Mouse (Mus musculus) embryonic facial prominence, embryonic 11.5 days (tissue): ENCODE measurements at regions not wholly inside any gene's neighbourhood (a gene's known extent, or its start where the extent isn't known, plus 50 kb on each side); places are given as distances from the start of the nearest gene placed in this dataset.
"Not testable (repeated sequence)": the region's sequence is repeated elsewhere in the genome, so short reads cannot be mapped to it uniquely, and the experiment has no call there.

Source experiments
- ATAC-seq: fragments of 200-750 bp; cut with Nextera tagmentation; replicated peaks from 2 replicates; pipeline ENCODE4 v1.8.0; 2017; ENCODE audit warnings: low read depth; ENCODE audit not compliant: insufficient number of reproducible peaks, low FRiP score, low TSS enrichment
- DNase-seq: peaks from one replicate; pipeline ENCODE4 v3.0.0-alpha.2; 2015; ENCODE audit warnings: low spot score
- H3K27ac ChIP-seq: fragments of 300-500 bp; sonication (generic); replicated peaks from 2 replicates; pipeline ENCODE4 v1.5.1; 2014; ENCODE audit warnings: mild to moderate bottlenecking, low read depth, low read length, control low read depth
- H3K27me3 ChIP-seq: fragments of 300-500 bp; sonication (generic); 2 replicates; pipeline ENCODE4 v1.6.1; 2014; ENCODE audit warnings: mild to moderate bottlenecking, low read length, moderate library complexity, mixed read lengths; ENCODE audit not compliant: control insufficient read depth, insufficient read depth
- H3K36me3 ChIP-seq: fragments of 300-500 bp; sonication (generic); replicated peaks from 2 replicates; pipeline ENCODE4 v1.6.1; 2014; ENCODE audit warnings: low read depth, mild to moderate bottlenecking, low read length, moderate library complexity, mixed read lengths; ENCODE audit not compliant: control insufficient read depth, insufficient read depth
- H3K4me1 ChIP-seq: fragments of 300-500 bp; sonication (generic); 2 replicates; pipeline ENCODE4 v1.6.1; 2014; ENCODE audit warnings: low read length, mixed read lengths; ENCODE audit not compliant: control insufficient read depth, insufficient read depth
- H3K4me2 ChIP-seq: fragments of 300-500 bp; sonication (generic); 2 replicates; pipeline ENCODE4 v1.6.1; 2014; ENCODE audit warnings: low read depth, mild to moderate bottlenecking, control low read depth, low read length, moderate library complexity
- H3K4me3 ChIP-seq: fragments of 300-500 bp; sonication (generic); 2 replicates; pipeline ENCODE4 v1.5.1; 2014; ENCODE audit warnings: low read depth, low read length, control low read depth
- H3K9ac ChIP-seq: fragments of 300-500 bp; sonication (generic); replicated peaks from 2 replicates; pipeline ENCODE4 v1.6.1; 2014; ENCODE audit warnings: mild to moderate bottlenecking, control low read depth, low read length
- H3K9me3 ChIP-seq: fragments of 300-500 bp; sonication (generic); replicated peaks from 2 replicates; pipeline ENCODE4 v1.6.1; 2016; ENCODE audit warnings: mild to moderate bottlenecking, low read length, inconsistent platforms, mixed read lengths; ENCODE audit not compliant: control insufficient read depth
- WGBS: fragments of 180-500 bp; shearing (Covaris S2); extraction: QIAGEN DNeasy Blood & Tissue Kit; methylation state at CpG from one replicate; pipeline ENCODE4 v1.1.7; 2014; 5-methylcytosine and 5-hydroxymethylcytosine counted together

DNA sequence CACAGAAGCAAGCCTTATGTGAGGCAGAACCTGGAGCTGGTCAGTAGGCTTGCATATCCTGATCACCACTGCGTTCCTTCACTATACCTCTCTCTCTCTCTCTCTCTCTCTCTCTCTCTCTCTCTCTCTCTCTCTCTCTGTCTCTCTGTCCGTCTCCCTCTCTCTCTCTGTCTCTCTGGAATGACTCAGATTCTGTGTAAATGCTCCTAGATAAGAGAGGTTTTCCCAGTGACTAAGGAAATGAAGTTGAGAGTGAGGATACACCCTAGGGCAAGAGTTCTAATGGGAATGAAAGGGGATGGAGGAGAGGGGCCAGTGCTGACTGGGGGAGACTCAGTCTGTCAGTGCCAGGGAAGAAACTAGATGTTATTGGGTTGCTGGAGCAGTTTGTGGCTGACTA is 91.6 kb upstream of the Fam3c start:
- Histone ChIP-seq H3K4me1 (no peaks in the 10 kb centered on the region), H3K36me3 (no peaks in the 10 kb centered on the region), H3K4me2 (no peak overlapping the region), H3K27me3 (no peaks in the 10 kb centered on the region), H3K27ac (no peak overlapping the region), H3K4me3 (no peak overlapping the region), H3K9me3 (no peaks in the 10 kb centered on the region), H3K9ac (no peak overlapping the region)
- WGBS = 61% methylated on average over 2 of the region's 2 CpGs
- DNase-seq (no peak), ATAC-seq (no peak)

DNA sequence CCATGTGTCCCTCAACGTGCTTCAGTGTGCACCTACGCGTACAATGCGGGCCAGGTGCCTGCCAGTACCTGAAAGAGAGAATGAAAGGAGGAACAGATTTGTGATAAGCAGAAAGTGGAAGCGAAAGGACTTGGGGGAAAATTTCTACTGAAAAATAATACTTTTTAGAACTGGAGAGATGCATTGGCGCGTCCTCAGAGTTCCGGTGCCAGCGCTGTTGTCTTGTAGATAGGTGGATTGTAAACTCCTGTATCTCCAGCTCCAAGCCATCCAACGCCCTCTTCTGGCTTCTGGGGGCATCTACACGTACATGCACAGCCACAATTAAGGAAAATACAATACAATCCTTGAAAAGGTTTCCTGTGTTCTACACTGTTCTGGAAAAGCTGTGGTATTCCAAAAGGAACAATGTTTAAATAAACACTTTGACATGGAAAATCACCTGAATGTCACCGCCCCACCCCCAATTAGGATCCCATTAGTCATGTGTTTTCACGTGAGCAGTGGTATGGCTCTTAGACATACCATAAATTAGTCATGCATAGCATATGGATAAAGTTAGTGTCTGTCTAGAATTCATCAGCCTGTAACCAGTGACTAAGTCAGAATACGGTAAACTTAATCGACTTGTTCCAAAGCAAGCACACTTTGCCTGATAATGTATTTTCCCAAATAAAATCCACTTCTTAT is 90.7 kb upstream of the Fam3c start:
- Histone ChIP-seq H3K4me2 (no peak overlapping the region), H3K27ac (no peak overlapping the region), H3K9ac (no peak overlapping the region), H3K36me3 (no peaks in the 10 kb centered on the region), H3K9me3 (no peaks in the 10 kb centered on the region), H3K4me1 (no peaks in the 10 kb centered on the region), H3K27me3 (no peaks in the 10 kb centered on the region), H3K4me3 (no peak overlapping the region)
- WGBS = 82% methylated on average over 15 of the region's 15 CpGs
- ATAC-seq (no peak), DNase-seq (no peak)

DNA sequence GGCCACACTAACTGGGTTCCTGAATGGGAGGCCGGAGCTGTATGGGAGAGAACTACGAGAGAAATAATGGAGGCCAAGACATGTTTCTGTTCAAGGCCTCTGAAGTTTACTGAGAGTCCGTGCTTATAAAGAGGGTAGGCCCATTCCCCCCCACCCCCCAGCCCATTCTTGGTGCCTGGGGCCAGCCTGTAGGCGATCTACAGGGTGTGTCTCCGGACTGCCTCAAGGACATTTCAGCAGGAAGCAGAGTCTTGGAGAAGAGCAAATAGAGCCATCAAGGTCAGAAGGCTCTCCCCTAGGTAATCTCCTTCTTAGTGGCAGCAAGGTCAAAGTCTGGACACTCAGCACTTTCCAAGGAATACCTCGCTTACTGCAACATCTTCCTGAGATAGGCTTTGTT is 88.8 kb upstream of the Fam3c start:
- H3K27ac ChIP-seq, H3K4me3 ChIP-seq, H3K27me3 ChIP-seq, H3K9ac ChIP-seq, H3K4me1 ChIP-seq, ATAC-seq, H3K4me2 ChIP-seq, H3K9me3 ChIP-seq, DNase-seq, H3K36me3 ChIP-seq: not testable (repeated sequence)
- WGBS = 92% methylated on average over 6 of the region's 6 CpGs

DNA sequence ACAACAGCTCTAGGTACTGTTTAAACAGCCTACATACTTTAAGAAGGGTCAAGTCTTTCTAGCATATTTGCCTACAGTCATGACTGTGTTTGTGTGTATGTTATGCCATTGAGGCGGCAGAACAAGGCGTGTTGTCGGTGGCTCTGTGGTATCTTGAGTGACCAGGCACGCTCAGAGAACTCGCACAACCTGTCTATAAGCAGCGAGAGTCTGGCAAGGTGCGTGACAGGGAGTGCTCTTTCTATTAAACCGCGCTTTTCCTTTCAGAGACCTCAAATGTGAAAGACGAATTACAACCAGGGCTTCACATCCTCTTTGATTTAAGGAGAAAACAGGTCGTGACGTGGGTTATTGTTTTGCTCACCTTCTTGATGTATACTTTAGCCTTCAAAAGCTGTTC is 88.2 kb upstream of the Fam3c start:
- Histone ChIP-seq H3K36me3 (no peaks in the 10 kb centered on the region), H3K27me3 (no peaks in the 10 kb centered on the region), H3K4me3 (no peak overlapping the region), H3K4me2 (no peak overlapping the region), H3K27ac (no peak overlapping the region), H3K9me3 (no peaks in the 10 kb centered on the region), H3K9ac (no peak overlapping the region), H3K4me1 (no peaks in the 10 kb centered on the region)
- 84% methylated on average over 12 of the region's 12 CpGs for WGBS
- DNase-seq = no peak
- no peak for ATAC-seq

DNA sequence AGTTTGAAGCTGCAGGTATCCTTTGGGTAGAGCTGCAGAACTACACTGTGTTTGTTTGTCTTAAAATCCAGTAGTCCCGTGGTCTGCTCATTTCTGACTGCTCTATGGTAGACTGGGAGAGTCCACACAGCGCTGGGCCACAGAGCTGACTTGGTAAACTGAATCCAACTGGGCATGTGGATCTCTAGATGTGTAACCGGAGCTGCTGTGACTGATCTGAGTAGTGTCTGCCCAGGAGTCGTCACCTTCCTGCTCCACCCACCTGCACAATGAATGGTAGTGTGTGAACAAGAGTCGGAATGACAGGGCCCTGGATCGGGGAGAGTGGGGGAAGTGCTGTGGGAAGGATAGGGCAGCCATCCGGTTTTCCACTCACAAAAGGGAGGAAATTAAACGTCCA is 87.5 kb upstream of the Fam3c start:
- H3K4me3 ChIP-seq = no peak overlapping the region
- no peaks in the 10 kb centered on the region for H3K27me3 ChIP-seq
- DNase-seq (no peak), ATAC-seq (peak; percentile 75)
- H3K9ac ChIP-seq = 0 out of 2 replicates have a peak overlapping the region, but pooled peaks have one; percentile 2
- no peak overlapping the region for H3K27ac ChIP-seq
- no peaks in the 10 kb centered on the region for H3K4me1 ChIP-seq
- no peak overlapping the region for H3K4me2 ChIP-seq
- whole genome bisulfite sequencing = 25% methylated on average over 8 of the region's 8 CpGs
- no peaks in the 10 kb centered on the region for H3K9me3 ChIP-seq
- H3K36me3 ChIP-seq = no peaks in the 10 kb centered on the region

DNA sequence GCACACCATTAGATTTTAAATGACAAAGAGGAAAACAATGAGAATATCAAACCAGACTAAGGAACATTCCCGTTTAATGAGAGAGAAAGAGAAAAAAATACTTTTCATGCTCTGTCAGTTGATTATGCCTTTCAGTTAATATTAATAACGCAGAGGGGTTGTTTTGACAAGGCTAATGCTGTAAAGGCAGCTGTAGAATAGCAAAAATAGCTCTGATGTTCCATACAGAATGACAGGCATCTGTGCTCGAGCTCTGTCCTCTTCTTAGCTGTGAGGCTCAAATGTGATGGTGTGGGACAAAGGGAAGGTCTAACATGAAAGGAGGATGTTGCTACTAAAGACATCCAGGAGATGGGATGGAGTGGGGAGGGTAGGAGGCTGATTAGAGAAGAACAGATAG is 87.1 kb upstream of the Fam3c start:
- H3K36me3 ChIP-seq = no peaks in the 10 kb centered on the region
- H3K4me1 ChIP-seq = no peaks in the 10 kb centered on the region
- H3K4me2 ChIP-seq = no peak overlapping the region
- no peak for DNase-seq
- no peak overlapping the region for H3K4me3 ChIP-seq
- H3K27me3 ChIP-seq = no peaks in the 10 kb centered on the region
- WGBS = 83% methylated on average over 3 of the region's 3 CpGs
- H3K9ac ChIP-seq = no peak overlapping the region
- ATAC-seq = no peak
- H3K27ac ChIP-seq = no peak overlapping the region
- H3K9me3 ChIP-seq = no peaks in the 10 kb centered on the region

DNA sequence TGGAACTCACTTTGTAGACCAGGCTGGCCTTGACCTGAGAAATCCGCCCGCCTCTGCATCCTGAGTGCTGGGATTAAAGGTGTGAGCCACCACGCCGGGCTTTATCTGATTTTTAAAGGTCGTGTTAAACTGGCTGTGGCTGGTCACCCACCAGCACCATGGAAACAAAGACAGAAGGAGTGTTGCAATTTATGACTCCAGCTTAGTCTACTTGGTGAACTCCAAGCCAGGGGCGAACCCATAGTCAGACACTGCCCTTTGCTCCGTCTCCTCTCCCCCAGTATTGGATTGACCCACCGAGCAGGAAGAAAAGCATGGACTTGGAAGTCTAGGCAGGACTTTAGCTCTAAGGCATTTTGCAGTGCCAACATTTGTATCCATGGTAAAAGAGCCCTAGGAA is 86.5 kb upstream of the Fam3c start:
- Histone ChIP-seq H3K36me3 (no peaks in the 10 kb centered on the region), H3K4me1 (no peaks in the 10 kb centered on the region), H3K4me2 (no peak overlapping the region), H3K27me3 (no peaks in the 10 kb centered on the region), H3K9me3 (no peaks in the 10 kb centered on the region), H3K9ac (no peak overlapping the region), H3K27ac (no peak overlapping the region), H3K4me3 (no peak overlapping the region)
- 92% methylated on average over 8 of the region's 8 CpGs for WGBS
- ATAC-seq (no peak), DNase-seq (no peak)

DNA sequence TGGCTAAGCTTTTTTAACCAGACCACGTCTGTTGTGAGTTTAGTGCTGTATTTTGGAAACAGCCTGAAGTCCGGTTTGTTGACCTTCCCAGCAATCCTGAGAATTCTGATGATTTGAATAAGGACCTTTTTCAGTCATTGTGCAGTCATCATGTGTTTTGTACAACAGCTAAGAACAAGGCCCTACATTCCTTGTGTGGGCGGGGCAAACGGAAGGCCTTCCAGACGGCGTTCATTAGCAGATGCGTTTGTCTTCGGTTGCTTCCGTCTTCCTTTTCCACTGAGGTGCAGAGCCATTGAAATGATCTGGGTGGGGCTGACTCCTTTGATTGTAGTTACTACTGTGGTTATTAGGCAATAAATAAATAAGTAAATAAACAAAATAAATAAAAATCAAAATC is 83.8 kb upstream of the Fam3c start:
- Histone ChIP-seq H3K4me2 (no peak overlapping the region), H3K9ac (no peak overlapping the region), H3K27me3 (no peaks in the 10 kb centered on the region), H3K27ac (no peak overlapping the region), H3K9me3 (no peaks in the 10 kb centered on the region), H3K36me3 (no peaks in the 10 kb centered on the region), H3K4me1 (no peaks in the 10 kb centered on the region), H3K4me3 (no peak overlapping the region)
- ATAC-seq (no peak), DNase-seq (no peak)
- 84% methylated on average over 9 of the region's 9 CpGs for WGBS
